Mouse (Mus musculus) small intestine, adult 2 months (tissue): Measurements from ENCODE around the gene Nid1.
"Not testable (repeated sequence)": the region's sequence is repeated elsewhere in the genome, so short reads cannot be mapped to it uniquely, and the experiment has no call there.

Experiments used
- CTCF ChIP-seq: fragments of 200-500 bp; IDR thresholded peaks from 2 replicates; pipeline ENCODE4 v1.5.1; 2012; ENCODE audit warnings: low read depth, mild to moderate bottlenecking, control low read depth, inconsistent platforms, low read length, moderate library complexity, mixed read lengths; ENCODE audit not compliant: insufficient replicate concordance, insufficient read length; ENCODE audit errors: extremely low read depth
- POLR2A ChIP-seq: fragments of 200-500 bp; IDR thresholded peaks from 2 replicates; pipeline ENCODE4 v1.6.1; 2012; ENCODE audit warnings: low read depth, mild to moderate bottlenecking, control low read depth, inconsistent platforms, low read length, moderate library complexity

GRCm38 (mm10) chr13:13405511-13405910 is 31.8 kb upstream of the Nid1 start:
- not testable (repeated sequence) for TF ChIP-seq CTCF, POLR2A
